Mouse (Mus musculus) liver, adult 2 months (tissue): ENCODE measurements around the gene Mb21d2. TPM values are rescaled to one million over a fixed set of nuclear protein-coding genes. Genes with fewer than 3 reads are reported as not detected.

ENCODE experiments used
- DNase-seq: peaks from one replicate; pipeline ENCODE4 v3.0.0-alpha.2; 2011; ENCODE audit warnings: low read depth, low spot score; ENCODE audit errors: extremely low read depth
- H3K27ac ChIP-seq: fragments of 200-500 bp; replicated peaks from 2 replicates; pipeline ENCODE4 v1.5.1; 2012; ENCODE audit warnings: low read depth, mild to moderate bottlenecking, control low read depth, inconsistent platforms, low read length; ENCODE audit not compliant: insufficient read depth
- H3K27me3 ChIP-seq: fragments of 200-500 bp; 2 replicates; pipeline ENCODE4 v1.6.1; 2012; ENCODE audit warnings: mild to moderate bottlenecking, moderate library complexity, low read length, inconsistent platforms; ENCODE audit not compliant: control insufficient read depth, insufficient read depth
- H3K36me3 ChIP-seq: fragments of 200-500 bp; 2 replicates; pipeline ENCODE4 v1.6.1; 2012; ENCODE audit warnings: low read length, inconsistent platforms; ENCODE audit not compliant: control insufficient read depth, insufficient read depth
- H3K4me1 ChIP-seq: fragments of 200-500 bp; 2 replicates; pipeline ENCODE4 v1.6.1; 2011; ENCODE audit warnings: low read length; ENCODE audit not compliant: control insufficient read depth, insufficient read depth
- H3K4me3 ChIP-seq: fragments of 200-500 bp; 2 replicates; pipeline ENCODE4 v1.5.1; 2011; ENCODE audit warnings: low read depth, mild to moderate bottlenecking, control low read depth, low read length, moderate library complexity; ENCODE audit not compliant: insufficient read depth
- H3K79me2 ChIP-seq: fragments of 200-500 bp; 2 replicates; pipeline ENCODE4 v1.6.1; 2012; ENCODE audit warnings: inconsistent platforms, mild to moderate bottlenecking, low read length, moderate library complexity; ENCODE audit not compliant: control insufficient read depth, insufficient read depth
- H3K9ac ChIP-seq: fragments of 200-500 bp; 2 replicates; pipeline ENCODE4 v1.6.1; 2012; ENCODE audit warnings: low read depth, mild to moderate bottlenecking, control low read depth, inconsistent platforms, low read length
- CTCF ChIP-seq: fragments of 200-500 bp; IDR thresholded peaks from 2 replicates; pipeline ENCODE4 v1.5.1; 2011; ENCODE audit warnings: low read depth, low read length, control low read depth
- POLR2A ChIP-seq: fragments of 200-500 bp; IDR thresholded peaks from 2 replicates; pipeline ENCODE4 v1.6.1; 2011; ENCODE audit warnings: low read length, control low read depth; ENCODE audit not compliant: insufficient read depth; ENCODE audit errors: extremely low read depth
- WGBS: fragments of 180-500 bp; shearing (Covaris S2); methylation state at CpG from one replicate; pipeline ENCODE4 v1.1.7; 2018; 5-methylcytosine and 5-hydroxymethylcytosine counted together
- polyA plus RNA-seq: library from polyadenylated mRNA; depleted of rRNA; stranded (reverse); fragments of >200 nt; gene quantifications from 2 replicates; pipeline ENCODE4 v1.2.3, GENCODE M21; 2012
- total RNA-seq: library from RNA; depleted of rRNA; stranded (reverse); fragments of >200 nt; gene quantifications from 2 replicates; pipeline ENCODE4 v1.2.3, GENCODE M21; 2014

Mb21d2 gene
- total and polyA plus RNA-seq, 2 experiments, result 8.6 to 14.1 TPM

DNA sequence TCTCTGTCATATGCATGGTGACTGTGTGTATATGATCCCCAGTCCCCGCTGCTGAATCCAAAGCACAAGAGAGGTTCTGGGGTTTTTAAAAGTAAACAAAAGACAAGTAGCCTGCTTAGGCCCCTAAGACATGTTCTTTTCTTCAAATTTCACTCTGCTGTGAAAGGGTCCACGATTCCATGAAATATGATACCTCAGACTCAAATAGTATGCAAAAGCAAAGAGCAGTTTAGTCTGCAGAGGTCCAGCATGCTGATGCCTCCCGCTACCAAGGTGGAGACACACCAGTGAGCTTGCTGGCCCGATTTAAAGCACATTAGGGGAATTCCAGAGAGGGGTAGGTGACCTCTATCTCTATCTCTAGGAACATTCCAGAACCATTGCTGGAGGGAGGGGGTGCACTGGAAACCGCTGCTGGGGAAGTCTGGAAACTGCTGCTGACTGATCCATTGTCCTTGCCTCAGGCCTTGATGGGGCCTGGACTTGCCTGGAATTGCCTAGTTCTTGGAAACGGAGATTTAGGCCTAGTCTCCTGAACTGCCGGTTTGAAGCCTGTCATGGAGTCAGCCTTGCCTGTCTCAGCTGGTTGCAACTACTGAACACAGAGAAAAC, 6.8 kb upstream of the Mb21d2 start:
- H3K27me3 ChIP-seq, result no peaks in the 10 kb centered on the region
- H3K4me3 ChIP-seq, result no peak overlapping the region
- 76% methylated on average over 7 of the region's 7 CpGs for WGBS
- H3K4me1 ChIP-seq, result no peaks in the 10 kb centered on the region
- H3K36me3 ChIP-seq, result no peaks in the 10 kb centered on the region
- H3K9ac ChIP-seq, result no peak overlapping the region
- H3K27ac ChIP-seq, result no peak overlapping the region
- TF ChIP-seq POLR2A (no peak), CTCF (no peak)
- DNase-seq, result no peak
- H3K79me2 ChIP-seq, result no peaks in the 10 kb centered on the region

DNA sequence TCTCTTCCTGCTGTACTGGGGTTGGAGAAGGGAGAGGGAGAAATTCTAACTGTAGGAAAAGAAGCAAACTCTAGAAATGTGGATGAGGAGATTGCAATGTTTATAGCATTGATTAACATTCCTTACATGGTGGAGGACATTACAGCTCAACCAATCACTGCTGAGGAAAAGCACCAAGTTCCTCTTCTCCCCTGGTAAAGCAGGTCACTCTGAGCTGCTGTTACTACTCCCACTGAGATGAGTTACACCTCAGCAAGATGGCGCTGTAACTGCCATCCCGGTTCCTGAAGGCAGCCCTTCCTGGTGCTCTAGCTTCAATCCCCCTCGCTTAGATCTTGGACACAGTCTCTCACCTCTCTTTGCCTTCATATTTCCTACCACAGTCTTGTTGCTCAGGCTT, 6.2 kb upstream of the Mb21d2 start:
- H3K36me3 ChIP-seq, result no peaks in the 10 kb centered on the region
- H3K9ac ChIP-seq, result no peak overlapping the region
- H3K79me2 ChIP-seq, result no peaks in the 10 kb centered on the region
- WGBS, result 86% methylated on average over 3 of the region's 3 CpGs
- DNase-seq, result no peak
- no peak overlapping the region for H3K4me3 ChIP-seq
- TF ChIP-seq CTCF (no peak), POLR2A (no peak)
- no peaks in the 10 kb centered on the region for H3K27me3 ChIP-seq
- H3K27ac ChIP-seq, result no peak overlapping the region
- H3K4me1 ChIP-seq, result no peaks in the 10 kb centered on the region

DNA sequence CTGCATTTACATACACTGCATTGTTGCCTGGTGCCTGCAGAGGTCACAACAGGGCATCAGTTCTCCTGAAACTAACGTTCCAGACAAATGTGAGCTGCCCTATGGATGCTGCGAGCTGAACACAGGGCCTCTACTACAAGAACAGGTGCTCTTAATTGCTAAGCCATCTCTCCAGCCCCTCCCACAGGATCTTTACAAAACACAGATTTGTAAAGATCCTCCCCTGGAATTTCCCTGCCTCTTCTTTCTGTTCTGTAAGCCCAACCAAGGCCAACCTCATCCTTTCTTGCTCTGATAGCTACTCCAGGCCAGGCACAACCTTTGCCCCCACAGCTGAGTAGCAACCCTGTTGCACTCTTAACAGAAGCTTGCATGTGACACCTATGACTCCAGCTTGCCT, 1.7 kb upstream of the Mb21d2 start:
- H3K36me3 ChIP-seq, result no peaks in the 10 kb centered on the region
- no peak overlapping the region for H3K4me3 ChIP-seq
- H3K27ac ChIP-seq, result no peak overlapping the region
- TF ChIP-seq POLR2A (no peak), CTCF (no peak)
- no peak overlapping the region for H3K9ac ChIP-seq
- peaks cover 4% of the 10 kb centered on the region; the same call in 1 of the 2 replicates for H3K79me2 ChIP-seq
- 82% methylated on average over 2 of the region's 2 CpGs for WGBS
- no peak for DNase-seq
- peaks cover 10% of the 10 kb centered on the region for H3K4me1 ChIP-seq
- no peaks in the 10 kb centered on the region for H3K27me3 ChIP-seq

DNA sequence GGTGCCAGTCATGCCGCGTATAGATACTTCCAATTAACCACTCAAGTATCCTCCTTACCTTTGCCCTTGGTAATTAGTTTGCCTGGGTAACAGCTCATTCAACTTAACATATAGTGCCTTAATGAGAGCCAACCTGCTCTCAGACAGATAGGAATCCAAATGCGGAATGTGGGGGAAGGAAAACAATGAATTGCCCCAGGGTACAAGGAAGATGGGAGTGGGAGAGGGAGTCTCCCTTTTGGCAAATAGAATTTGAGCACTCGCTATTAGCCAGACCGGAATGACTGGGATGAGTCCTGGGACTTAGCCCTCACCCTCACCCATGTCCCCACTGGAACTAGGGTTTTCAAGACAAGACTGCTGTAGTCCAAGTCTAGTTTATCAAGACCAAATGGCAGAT, 953 bp upstream of the Mb21d2 start:
- DNase-seq, result no peak
- peaks cover 6% of the 10 kb centered on the region; the same call in 1 of the 2 replicates for H3K79me2 ChIP-seq
- no peak overlapping the region for H3K27ac ChIP-seq
- H3K36me3 ChIP-seq, result no peaks in the 10 kb centered on the region
- no peak overlapping the region for H3K9ac ChIP-seq
- 54% methylated on average over 5 of the region's 5 CpGs for WGBS
- H3K27me3 ChIP-seq, result no peaks in the 10 kb centered on the region
- peaks cover 10% of the 10 kb centered on the region for H3K4me1 ChIP-seq
- TF ChIP-seq CTCF, result no peak
- no peak for TF ChIP-seq POLR2A
- H3K4me3 ChIP-seq, result no peak overlapping the region

DNA sequence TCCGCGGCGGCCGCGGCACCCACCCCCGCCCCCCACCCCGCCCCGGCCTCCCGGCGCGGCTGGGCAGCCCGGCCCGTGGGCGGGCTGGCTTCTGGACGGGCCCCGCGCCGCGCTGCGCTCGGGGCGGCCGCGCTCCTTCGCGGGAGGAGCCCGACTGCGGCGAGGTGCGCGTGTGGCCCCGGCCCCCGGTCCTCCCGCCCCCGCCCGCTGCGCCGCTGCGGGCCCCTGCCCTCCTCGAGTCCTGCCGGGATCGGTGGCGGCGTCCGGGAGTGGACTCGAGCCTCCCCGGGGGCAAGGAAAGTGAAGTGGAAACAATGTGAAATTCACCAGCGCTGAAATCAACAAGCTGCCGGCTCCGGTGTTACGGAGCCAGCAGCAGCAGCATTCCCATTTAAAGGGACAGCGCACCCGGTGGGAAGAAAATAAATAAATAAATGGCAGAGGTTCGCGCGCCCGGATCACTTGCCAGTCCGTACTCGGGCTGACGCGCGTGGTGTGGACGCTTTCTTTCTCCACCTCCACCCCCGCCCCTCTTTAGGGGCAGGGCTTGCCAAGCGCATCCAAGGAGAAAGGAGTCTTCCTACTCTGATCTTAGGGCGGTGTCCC, 316 bp upstream of the Mb21d2 start:
- Histone ChIP-seq H3K27me3 (no peaks in the 10 kb centered on the region), H3K4me1 (peaks cover 10% of the 10 kb centered on the region), H3K4me3 (peak overlapping the region; percentile 72), H3K9ac (peak overlapping the region; percentile 92), H3K27ac (peak overlapping the region; percentile 92), H3K79me2 (peaks cover 13% of the 10 kb centered on the region), H3K36me3 (no peaks in the 10 kb centered on the region)
- 0 out of 2 replicates have a peak, but pooled peaks have one; percentile 45 for TF ChIP-seq POLR2A
- no peak for TF ChIP-seq CTCF
- peak; percentile 66 for DNase-seq
- WGBS, result under 1% methylated on average over 62 of the region's 66 CpGs

DNA sequence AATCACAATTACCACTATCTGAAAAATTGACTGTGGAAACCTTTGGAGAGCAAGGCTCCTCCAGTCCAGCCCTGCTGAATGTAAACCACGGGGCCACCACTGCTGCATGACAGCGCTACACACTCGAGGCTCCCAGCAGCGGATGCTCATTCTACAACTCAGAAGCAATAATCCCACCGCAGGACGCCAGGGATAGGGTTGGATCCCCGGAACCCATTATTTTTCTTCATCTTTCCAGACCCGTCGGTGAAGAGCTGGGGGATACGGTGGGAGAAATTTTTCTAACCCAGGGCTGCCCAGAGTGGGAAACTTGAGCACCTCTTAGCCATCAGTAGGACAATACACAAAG, 1.0 kb downstream of the Mb21d2 start:
- TF ChIP-seq POLR2A (no peak), CTCF (0 out of 2 replicates have a peak, but pooled peaks have one; percentile 6)
- Histone ChIP-seq H3K4me3 (peak overlapping the region; percentile 72), H3K27me3 (no peaks in the 10 kb centered on the region), H3K4me1 (peaks cover 10% of the 10 kb centered on the region), H3K36me3 (peaks cover 1% of the 10 kb centered on the region; the same call in 1 of the 2 replicates), H3K27ac (peak overlapping the region; percentile 92), H3K9ac (peak overlapping the region; percentile 92), H3K79me2 (peaks cover 19% of the 10 kb centered on the region)
- DNase-seq, result peak; percentile 36
- 3% methylated on average over 10 of the region's 10 CpGs for WGBS
